Mouse (Mus musculus) heart, embryonic 11.5 days (tissue): ENCODE results near the gene Nebl. TPM values are rescaled to one million over a fixed set of nuclear protein-coding genes. Genes with fewer than 3 reads are reported as not detected.
A peak's percentile ranks its signal among the peaks of the same experiment; 100 is the strongest.

Experiments used
- ATAC-seq: fragments of 200-750 bp; cut with Nextera tagmentation; replicated peaks from 2 replicates; pipeline ENCODE4 v1.8.0; 2017; ENCODE audit warnings: moderate library complexity; ENCODE audit not compliant: insufficient number of reproducible peaks, low FRiP score, low TSS enrichment
- H3K27ac ChIP-seq: fragments of 300-500 bp; sonication (generic); 2 replicates; pipeline ENCODE4 v1.5.1; 2014; ENCODE audit warnings: mild to moderate bottlenecking, low read depth, low read length
- H3K27me3 ChIP-seq: fragments of 300-500 bp; sonication (generic); 2 replicates; pipeline ENCODE4 v1.6.1; 2014; ENCODE audit warnings: mild to moderate bottlenecking, low read length, mixed read lengths; ENCODE audit not compliant: control insufficient read depth, insufficient read depth
- H3K36me3 ChIP-seq: fragments of 300-500 bp; sonication (generic); 2 replicates; pipeline ENCODE4 v1.6.1; 2014; ENCODE audit warnings: mild to moderate bottlenecking, low read length, moderate library complexity, mixed read lengths; ENCODE audit not compliant: control insufficient read depth, insufficient read depth
- H3K4me1 ChIP-seq: fragments of 300-500 bp; sonication (generic); 2 replicates; pipeline ENCODE4 v1.6.1; 2014; ENCODE audit warnings: low read length; ENCODE audit not compliant: control insufficient read depth, insufficient read depth
- H3K4me2 ChIP-seq: fragments of 300-500 bp; sonication (generic); 2 replicates; pipeline ENCODE4 v1.6.1; 2014; ENCODE audit warnings: mild to moderate bottlenecking, moderate library complexity
- H3K4me3 ChIP-seq: fragments of 300-500 bp; sonication (generic); 2 replicates; pipeline ENCODE4 v1.5.1; 2014; ENCODE audit warnings: low read depth, low read length
- H3K9ac ChIP-seq: fragments of 300-500 bp; sonication (generic); 2 replicates; pipeline ENCODE4 v1.6.1; 2014; ENCODE audit warnings: mild to moderate bottlenecking, low read depth, low read length, moderate library complexity
- H3K9me3 ChIP-seq: fragments of 300-500 bp; sonication (generic); replicated peaks from 2 replicates; pipeline ENCODE4 v1.6.1; 2016; ENCODE audit warnings: low read length; ENCODE audit not compliant: control insufficient read depth
- WGBS: fragments of 180-500 bp; shearing (Covaris S2); extraction: QIAGEN DNeasy Blood & Tissue Kit; methylation state at CpG from one replicate; pipeline ENCODE4 v1.1.7; 2014; ENCODE audit not compliant: insufficient replicate concordance; 5-methylcytosine and 5-hydroxymethylcytosine counted together
- polyA plus RNA-seq: library from polyadenylated mRNA; unstranded; fragments of >200 nt; fragmentation: Nextera tagmentation; extraction: Ambion mirVana; gene quantifications from 2 replicates; pipeline ENCODE4 v1.2.1, GENCODE M21; 2014

The Nebl gene
- polyA plus RNA-seq, 1 experiment from 2014 or later = 457 TPM

- Histone ChIP-seq H3K4me2 (no peak overlapping the region), H3K36me3 (no peaks in the 10 kb centered on the region), H3K27ac (0 out of 2 replicates have a peak overlapping the region, but pooled peaks have one; percentile 10), H3K4me1 (peaks cover 20% of the 10 kb centered on the region), H3K9ac (no peak overlapping the region), H3K27me3 (no peaks in the 10 kb centered on the region), H3K9me3 (no peaks in the 10 kb centered on the region), H3K4me3 (no peak overlapping the region)
- ATAC-seq = no peak
- 57% methylated on average over 5 of the region's 5 CpGs for WGBS
These were observed 205.3 kb downstream of the Nebl start for GRCm38 (mm10) chr2:17525739-17526526.

- H3K36me3 ChIP-seq = no peaks in the 10 kb centered on the region
- H3K27me3 ChIP-seq = no peaks in the 10 kb centered on the region
- H3K4me3 ChIP-seq = no peak overlapping the region
- H3K9me3 ChIP-seq = no peaks in the 10 kb centered on the region
- H3K4me1 ChIP-seq = peaks cover 20% of the 10 kb centered on the region
- H3K27ac ChIP-seq = no peak overlapping the region
- no peak overlapping the region for H3K9ac ChIP-seq
- 66% methylated on average over 4 of the region's 4 CpGs for whole genome bisulfite sequencing
- H3K4me2 ChIP-seq = no peak overlapping the region
- no peak for ATAC-seq
These were observed 206.1 kb downstream of the Nebl start for GRCm38 (mm10) chr2:17525211-17525610.

GRCm38 (mm10) chr2:17524205-17524978, 206.9 kb downstream of the Nebl start:
- Histone ChIP-seq H3K27me3 (no peaks in the 10 kb centered on the region), H3K27ac (peak overlapping the region; percentile 42; the same call in 1 of the 2 replicates), H3K4me2 (peak overlapping the region; percentile 20), H3K9me3 (no peaks in the 10 kb centered on the region), H3K4me3 (no peak overlapping the region), H3K9ac (no peak overlapping the region), H3K4me1 (peaks cover 20% of the 10 kb centered on the region), H3K36me3 (no peaks in the 10 kb centered on the region)
- peak; percentile 52; the same call in 1 of the 2 replicates for ATAC-seq
- WGBS = 37% methylated on average over 10 of the region's 10 CpGs

- no peak overlapping the region for H3K4me3 ChIP-seq
- H3K9me3 ChIP-seq = no peaks in the 10 kb centered on the region
- peak overlapping the region; percentile 20 for H3K4me2 ChIP-seq
- H3K27ac ChIP-seq = peak overlapping the region; percentile 75
- peaks cover 20% of the 10 kb centered on the region for H3K4me1 ChIP-seq
- WGBS = 4% methylated on average over 4 of the region's 4 CpGs
- H3K27me3 ChIP-seq = no peaks in the 10 kb centered on the region
- ATAC-seq = peak; percentile 78
- no peak overlapping the region for H3K9ac ChIP-seq
- H3K36me3 ChIP-seq = no peaks in the 10 kb centered on the region
These were observed 207.5 kb downstream of the Nebl start for GRCm38 (mm10) chr2:17523791-17524190.

GRCm38 (mm10) chr2:17515686-17516085, 215.6 kb downstream of the Nebl start:
- WGBS = 72% methylated on average over 2 of the region's 2 CpGs
- no peak overlapping the region for H3K9ac ChIP-seq
- no peak overlapping the region for H3K4me3 ChIP-seq
- ATAC-seq = no peak
- no peaks in the 10 kb centered on the region for H3K9me3 ChIP-seq
- H3K36me3 ChIP-seq = no peaks in the 10 kb centered on the region
- H3K4me1 ChIP-seq = no peaks in the 10 kb centered on the region
- no peak overlapping the region for H3K27ac ChIP-seq
- H3K27me3 ChIP-seq = no peaks in the 10 kb centered on the region
- no peak overlapping the region for H3K4me2 ChIP-seq

GRCm38 (mm10) chr2:17514765-17515164, 216.5 kb downstream of the Nebl start:
- Histone ChIP-seq H3K4me1 (no peaks in the 10 kb centered on the region), H3K27me3 (no peaks in the 10 kb centered on the region), H3K4me2 (no peak overlapping the region), H3K36me3 (no peaks in the 10 kb centered on the region), H3K9me3 (no peaks in the 10 kb centered on the region), H3K27ac (no peak overlapping the region), H3K4me3 (no peak overlapping the region), H3K9ac (no peak overlapping the region)
- no peak for ATAC-seq
- WGBS = 77% methylated on average over 12 of the region's 12 CpGs

- no peak overlapping the region for H3K4me3 ChIP-seq
- no peak overlapping the region for H3K4me2 ChIP-seq
- no peaks in the 10 kb centered on the region for H3K36me3 ChIP-seq
- no peak overlapping the region for H3K27ac ChIP-seq
- H3K4me1 ChIP-seq = no peaks in the 10 kb centered on the region
- H3K9me3 ChIP-seq = no peaks in the 10 kb centered on the region
- ATAC-seq = no peak
- 48% methylated on average over 1 of the region's 1 CpGs for WGBS
- no peak overlapping the region for H3K9ac ChIP-seq
- no peaks in the 10 kb centered on the region for H3K27me3 ChIP-seq
These were observed 221.3 kb downstream of the Nebl start for GRCm38 (mm10) chr2:17509942-17510341.

- no peaks in the 10 kb centered on the region for H3K9me3 ChIP-seq
- no peak overlapping the region for H3K4me2 ChIP-seq
- H3K36me3 ChIP-seq = no peaks in the 10 kb centered on the region
- 77% methylated on average over 2 of the region's 2 CpGs for WGBS
- H3K27me3 ChIP-seq = no peaks in the 10 kb centered on the region
- no peaks in the 10 kb centered on the region for H3K4me1 ChIP-seq
- H3K4me3 ChIP-seq = no peak overlapping the region
- ATAC-seq = no peak
- H3K9ac ChIP-seq = no peak overlapping the region
- no peak overlapping the region for H3K27ac ChIP-seq
These were observed 223.9 kb downstream of the Nebl start for GRCm38 (mm10) chr2:17507362-17507761.
